Comparison of ENCODE assay signal across 7 mouse cellular contexts in genomic region chr14:73553122-73553696, GRCm38 (mm10). TPM values are rescaled to one million over a fixed set of nuclear protein-coding genes. Genes with fewer than 3 reads are reported as not detected.
DNase-seq lines count a peak whose midpoint lies in the region; ATAC-seq and TF ChIP-seq lines count a peak whose summit lies in the region.

No protein-coding gene starts in this region.

- H3K9me3 ChIP-seq in lung, embryonic 16.5 days (ENCODE audit: control insufficient read depth, low read length) = no peaks in the 10 kb centered on the region
- H3K9me3 ChIP-seq in embryonic facial prominence, embryonic 12.5 days = no peaks in the 10 kb centered on the region
- no peaks in the 10 kb centered on the region for H3K9me3 ChIP-seq in intestine, postnatal 0 days (ENCODE audit: control insufficient read depth)

- peak overlapping the region; percentile 95 for H3K9ac ChIP-seq in lung, embryonic 16.5 days (ENCODE audit: low read length)
- peak overlapping the region; percentile 87 for H3K9ac ChIP-seq in embryonic facial prominence, embryonic 12.5 days
- H3K9ac ChIP-seq in intestine, postnatal 0 days (ENCODE audit: low read depth, low read length) = peak overlapping the region; percentile 91

- peak overlapping the region; percentile 61 for H3K4me2 ChIP-seq in lung, embryonic 16.5 days (ENCODE audit: low read depth, low read length)
- H3K4me2 ChIP-seq in embryonic facial prominence, embryonic 12.5 days (replicated peaks) = peak overlapping the region; percentile 79
- H3K4me2 ChIP-seq in intestine, postnatal 0 days (replicated peaks; ENCODE audit: low read depth) = peak overlapping the region; percentile 72

- H3K4me3 ChIP-seq in lung, embryonic 16.5 days (ENCODE audit: low read length) = peak overlapping the region; percentile 85
- H3K4me3 ChIP-seq in embryonic facial prominence, embryonic 12.5 days = peak overlapping the region; percentile 85
- peak overlapping the region; percentile 95 for H3K4me3 ChIP-seq in intestine, postnatal 0 days (ENCODE audit: low read depth, low read length)

- ATAC-seq in lung, embryonic 16.5 days (ENCODE audit: low read depth) = no peak
- ATAC-seq in embryonic facial prominence, embryonic 12.5 days (ENCODE audit: insufficient number of reproducible peaks, insufficient read depth, low FRiP score, low TSS enrichment) = peak; percentile 72
- ATAC-seq in intestine, postnatal 0 days = no peak

- H3K27me3 ChIP-seq in lung, embryonic 16.5 days (ENCODE audit: control insufficient read depth, insufficient read depth, low read depth, low read length) = no peaks in the 10 kb centered on the region
- no peaks in the 10 kb centered on the region for H3K27me3 ChIP-seq in embryonic facial prominence, embryonic 12.5 days
- H3K27me3 ChIP-seq in intestine, postnatal 0 days (replicated peaks; ENCODE audit: control insufficient read depth, insufficient read depth, low read length) = no peaks in the 10 kb centered on the region
- H3K27me3 ChIP-seq in splenic B cell, adult 2 months (ENCODE audit: control insufficient read depth, insufficient read depth, low read length, poor library complexity, severe bottlenecking) = no peaks in the 10 kb centered on the region

- no peaks in the 10 kb centered on the region for H3K36me3 ChIP-seq in lung, embryonic 16.5 days (ENCODE audit: control insufficient read depth, insufficient read depth, low read length)
- peaks cover 6% of the 10 kb centered on the region; the same call in 1 of the 2 replicates for H3K36me3 ChIP-seq in embryonic facial prominence, embryonic 12.5 days
- peaks cover 5% of the 10 kb centered on the region for H3K36me3 ChIP-seq in intestine, postnatal 0 days (ENCODE audit: control insufficient read depth, insufficient read depth)
- no peaks in the 10 kb centered on the region for H3K36me3 ChIP-seq in splenic B cell, adult 2 months (ENCODE audit: control insufficient read depth, insufficient read depth, low read length, poor library complexity, severe bottlenecking)

- H3K27ac ChIP-seq in lung, embryonic 16.5 days (ENCODE audit: low read length) = peak overlapping the region; percentile 75; the same call in 1 of the 2 replicates
- H3K27ac ChIP-seq in embryonic facial prominence, embryonic 12.5 days = peak overlapping the region; percentile 70
- H3K27ac ChIP-seq in intestine, postnatal 0 days (ENCODE audit: low read depth, low read length) = peak overlapping the region; percentile 93

- H3K4me1 ChIP-seq in lung, embryonic 16.5 days (replicated peaks; ENCODE audit: control insufficient read depth, insufficient read depth, low read length) = peaks cover 7% of the 10 kb centered on the region
- H3K4me1 ChIP-seq in embryonic facial prominence, embryonic 12.5 days = peaks cover 6% of the 10 kb centered on the region
- peaks cover 3% of the 10 kb centered on the region; the same call in 1 of the 2 replicates for H3K4me1 ChIP-seq in intestine, postnatal 0 days (replicated peaks; ENCODE audit: control insufficient read depth, insufficient read depth, low read length)

- TF ChIP-seq CTCF in intestine, postnatal 0 days (IDR thresholded peaks at IDR 0.05; ENCODE audit: low read depth) = no peak

- no peak for DNase-seq in lung, postnatal 10 days
- DNase-seq in splenic B cell, adult 2 months (ENCODE audit: low read depth, low spot score) = peak; percentile 3
- no peak for DNase-seq in natural killer cell, adult 2 months (ENCODE audit: low spot score in 2 of 2)
- no peak for DNase-seq in cerebellum, postnatal 4 days (ENCODE audit: low spot score in 2 of 2)

- under 1% methylated on average over 10 of the region's 10 CpGs for WGBS in lung, embryonic 16.5 days
- WGBS in embryonic facial prominence, embryonic 12.5 days = under 1% methylated on average over 10 of the region's 10 CpGs
- 0% methylated on average over 10 of the region's 10 CpGs for WGBS in intestine, postnatal 0 days

RNA-seq across cellular contexts. Expression of gene Nudt15, which starts 5.2 kb away (rescaled TPM):
- polyA plus RNA-seq in lung, embryonic 16.5 days (2015; fragmentation: Nextera tagmentation; extraction: Ambion mirVana) = 5.8 and 7.0 TPM in 2 replicates
- 6.6 and 7.4 TPM in 2 replicates for polyA plus RNA-seq in embryonic facial prominence, embryonic 12.5 days (2016; fragmentation: Nextera tagmentation; extraction: Ambion mirVana)
- 2.5 and 2.8 TPM in 2 replicates for polyA plus RNA-seq in intestine, postnatal 0 days (2015; fragmentation: Nextera tagmentation; extraction: Ambion mirVana)

RNA-seq across cellular contexts. Expression of gene Sucla2, which starts 28.1 kb away (rescaled TPM):
- 107 and 109 TPM in 2 replicates for polyA plus RNA-seq in lung, embryonic 16.5 days (2015; fragmentation: Nextera tagmentation; extraction: Ambion mirVana)
- 92.5 and 107 TPM in 2 replicates for polyA plus RNA-seq in embryonic facial prominence, embryonic 12.5 days (2016; fragmentation: Nextera tagmentation; extraction: Ambion mirVana)
- polyA plus RNA-seq in intestine, postnatal 0 days (2015; fragmentation: Nextera tagmentation; extraction: Ambion mirVana) = 185 and 202 TPM in 2 replicates

RNA-seq across cellular contexts. Expression of gene Med4, which starts 43.4 kb away (rescaled TPM):
- 86.2 and 91.1 TPM in 2 replicates for polyA plus RNA-seq in lung, embryonic 16.5 days (2015; fragmentation: Nextera tagmentation; extraction: Ambion mirVana)
- 104 and 105 TPM in 2 replicates for polyA plus RNA-seq in embryonic facial prominence, embryonic 12.5 days (2016; fragmentation: Nextera tagmentation; extraction: Ambion mirVana)
- 30.9 and 31.7 TPM in 2 replicates for polyA plus RNA-seq in intestine, postnatal 0 days (2015; fragmentation: Nextera tagmentation; extraction: Ambion mirVana)
